Mouse (Mus musculus): ENCODE measurements around the gene Ly6g.
"Not testable (repeated sequence)": the region's sequence is repeated elsewhere in the genome, so short reads cannot be mapped to it uniquely, and the experiment has no call there.

Ly6g gene

DNA sequence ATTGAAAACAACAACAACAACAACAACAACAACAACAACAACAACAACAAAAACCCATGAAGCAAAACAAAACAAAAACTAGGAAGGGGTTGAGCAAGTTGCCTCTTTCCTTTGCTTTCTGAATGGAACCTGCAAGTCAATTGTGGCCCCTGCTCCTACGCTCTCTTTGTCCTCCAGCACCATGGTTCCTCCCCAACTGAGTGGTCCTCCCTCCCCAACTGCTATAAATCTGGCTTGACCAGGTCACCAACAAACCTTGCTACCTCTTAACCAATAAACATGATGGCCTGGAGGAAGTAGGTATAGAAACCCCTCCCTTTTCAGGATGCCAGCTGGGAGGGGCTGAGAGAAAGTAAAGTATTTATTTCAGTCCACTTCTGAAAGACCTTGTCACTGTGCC lies at the start of gene Ly6g:
TSS of gene Ly6g (plus strand) at position 301 of the 400 bp plus-strand sequence.
- DNase-seq (ENCODE audit: low read depth, low spot score): no peak

DNA sequence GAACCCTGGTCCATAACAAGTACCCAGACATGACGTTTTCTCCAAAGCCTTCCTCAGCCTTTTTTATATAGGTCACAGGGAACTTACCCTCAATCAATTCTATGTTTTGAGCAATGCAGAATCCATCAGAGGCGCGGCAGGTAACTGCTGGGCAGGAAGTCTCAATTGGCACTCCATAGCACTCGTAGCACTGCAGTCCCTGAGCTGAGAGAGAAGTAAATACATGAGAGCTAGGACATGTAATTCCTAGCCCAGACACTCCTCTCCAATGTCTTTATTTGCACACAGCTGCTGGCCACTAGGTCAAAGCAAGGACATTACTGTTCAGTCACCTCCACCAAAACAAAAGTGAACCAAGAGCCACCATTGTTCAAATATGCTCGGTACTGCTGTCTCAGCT lies 44.6 kb upstream of the Ly6g start:
- not testable (repeated sequence) for DNase-seq (ENCODE audit: low read depth, low spot score)

DNA sequence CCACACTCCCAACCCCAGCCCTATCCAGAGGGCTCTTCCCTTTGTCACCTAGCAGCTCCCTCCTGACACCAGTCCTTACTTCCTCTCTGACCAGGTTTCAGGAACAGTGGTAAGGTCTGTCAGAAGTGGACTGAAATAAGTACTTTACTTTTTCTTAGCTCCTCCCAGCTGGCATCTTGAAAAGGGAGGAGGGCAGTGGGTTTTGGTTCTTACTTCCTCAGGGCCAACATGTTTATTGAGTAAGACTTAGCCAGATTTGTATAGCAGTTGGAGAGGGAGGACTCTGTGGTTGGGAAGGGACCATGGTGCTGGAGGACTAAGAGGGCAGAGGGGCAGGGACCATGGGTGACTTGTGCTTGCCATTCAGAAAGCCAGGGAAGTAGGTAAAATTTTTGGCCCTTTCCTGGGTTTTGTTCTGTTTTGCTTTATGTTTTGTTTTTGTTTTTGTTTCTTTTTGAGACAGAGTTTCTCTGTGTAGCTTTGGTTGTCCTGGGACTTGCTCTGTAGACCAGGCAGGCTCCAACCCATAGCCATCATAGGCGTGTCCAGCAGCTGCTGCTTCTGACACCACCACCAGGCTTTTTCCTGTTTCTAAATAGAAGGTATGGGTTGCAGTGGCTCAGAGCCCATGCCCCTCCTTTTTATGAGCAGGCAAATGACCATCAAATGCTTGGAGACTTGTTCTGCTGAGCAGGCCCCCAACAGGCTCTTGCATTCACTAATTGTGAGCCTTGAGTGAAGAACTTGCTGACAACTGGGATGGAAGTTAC lies 43.0 kb upstream of the Ly6g start, which contains the start of gene Ly6c2:
TSS of gene Ly6c2 (minus strand) at position 110 of the 770 bp plus-strand sequence.
- not testable (repeated sequence) for DNase-seq (ENCODE audit: low read depth, low spot score)

DNA sequence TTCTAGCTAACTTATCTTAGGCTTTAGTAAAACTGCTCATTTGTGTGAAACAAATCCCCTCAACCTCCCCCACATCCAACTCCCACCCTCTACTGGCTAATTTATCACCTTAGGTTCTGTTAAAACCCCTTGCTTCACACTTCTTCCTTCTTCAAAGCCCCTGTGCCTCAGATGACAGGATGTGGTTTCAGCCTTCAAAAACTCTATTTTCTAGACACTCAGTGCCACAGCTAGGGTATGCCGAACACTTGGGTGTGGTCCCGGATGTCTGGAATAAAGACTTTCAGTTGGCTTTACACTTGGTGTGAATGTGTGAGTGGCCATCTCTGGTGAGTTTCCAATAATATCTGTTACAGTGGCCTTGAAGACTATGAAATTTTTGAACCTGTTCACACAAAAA lies 38.5 kb upstream of the Ly6g start:
- no peak for DNase-seq (ENCODE audit: low read depth, low spot score)

DNA sequence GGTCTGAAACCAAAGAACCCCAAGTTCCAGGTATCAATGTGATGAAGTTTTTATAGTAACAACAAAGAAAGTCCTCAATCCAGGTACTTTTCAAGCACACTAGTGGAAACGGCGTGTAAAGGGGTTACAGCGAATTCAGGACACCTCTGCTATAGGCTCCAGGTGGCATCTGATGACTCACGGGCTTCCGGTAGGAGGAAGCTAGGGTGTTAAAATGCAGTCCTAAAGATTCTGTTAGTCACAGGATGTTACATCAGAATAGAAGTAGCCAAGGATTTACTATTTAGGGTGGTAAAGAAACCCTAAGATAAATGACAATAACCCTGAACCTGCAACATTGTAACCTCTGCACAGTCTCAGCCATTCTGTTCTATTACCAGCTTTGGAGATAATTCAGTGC lies 37.6 kb upstream of the Ly6g start:
- not testable (repeated sequence) for DNase-seq (ENCODE audit: low read depth, low spot score)

DNA sequence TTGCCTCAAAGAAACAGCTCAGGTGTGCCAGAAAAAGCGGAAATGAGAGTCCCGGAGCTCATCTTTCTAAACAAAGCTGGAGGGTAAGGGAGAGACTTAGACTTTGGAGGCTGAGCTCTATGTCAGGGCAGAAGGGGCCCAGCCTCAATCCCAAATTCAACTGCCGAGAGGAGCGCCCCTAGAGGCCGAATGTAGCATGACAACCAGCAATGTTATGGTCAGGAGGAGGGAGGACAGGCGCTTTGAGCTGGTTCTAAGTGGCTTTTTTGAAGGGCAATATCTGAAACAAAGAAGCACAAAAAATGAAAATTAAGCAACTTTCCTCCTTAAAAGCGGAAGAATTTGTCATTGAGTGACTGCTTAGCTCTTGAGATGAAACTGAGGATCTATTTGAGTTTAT lies 36.3 kb upstream of the Ly6g start:
- peak; percentile 20 for DNase-seq (ENCODE audit: low read depth, low spot score)

DNA sequence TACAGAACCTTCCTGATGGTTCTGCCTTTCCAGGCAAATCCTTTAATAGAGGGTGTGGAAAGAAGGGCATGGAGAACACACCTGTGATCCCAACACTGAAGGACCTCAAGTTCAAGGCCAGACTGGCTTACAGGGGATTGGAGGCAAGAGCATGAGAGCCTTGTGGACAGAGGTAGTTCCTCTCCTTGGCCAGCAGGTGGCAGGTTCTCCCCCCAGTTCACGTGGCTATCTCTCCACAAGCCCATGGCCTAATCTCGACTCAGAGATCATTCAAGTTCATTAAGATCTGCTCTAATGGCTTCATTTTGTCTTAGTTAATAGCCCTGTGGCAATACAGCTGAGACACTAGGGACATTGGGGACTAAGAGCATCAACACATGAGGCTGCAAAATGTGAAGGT lies 35.0 kb upstream of the Ly6g start:
- DNase-seq (ENCODE audit: low read depth, low spot score): no peak

DNA sequence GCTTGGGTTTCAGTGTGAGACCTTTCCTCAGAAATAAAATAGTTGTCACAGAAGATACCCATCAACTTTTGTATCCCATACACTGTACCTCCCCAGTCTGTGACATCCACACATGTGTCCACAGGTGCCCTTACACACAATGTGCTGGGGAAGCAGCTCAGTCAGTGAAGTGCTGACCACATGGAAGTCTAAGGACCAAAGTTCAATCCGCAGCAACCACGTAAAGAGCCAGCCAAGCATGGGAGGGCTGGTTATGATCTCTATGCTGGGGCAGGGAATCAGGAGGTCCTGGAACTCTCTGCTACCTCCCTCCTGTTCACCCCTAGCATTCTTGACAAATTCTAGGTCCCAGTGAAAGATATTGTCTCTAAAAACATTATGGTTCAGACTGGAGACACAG lies 22.7 kb upstream of the Ly6g start:
- DNase-seq (ENCODE audit: low read depth, low spot score): not testable (repeated sequence)

DNA sequence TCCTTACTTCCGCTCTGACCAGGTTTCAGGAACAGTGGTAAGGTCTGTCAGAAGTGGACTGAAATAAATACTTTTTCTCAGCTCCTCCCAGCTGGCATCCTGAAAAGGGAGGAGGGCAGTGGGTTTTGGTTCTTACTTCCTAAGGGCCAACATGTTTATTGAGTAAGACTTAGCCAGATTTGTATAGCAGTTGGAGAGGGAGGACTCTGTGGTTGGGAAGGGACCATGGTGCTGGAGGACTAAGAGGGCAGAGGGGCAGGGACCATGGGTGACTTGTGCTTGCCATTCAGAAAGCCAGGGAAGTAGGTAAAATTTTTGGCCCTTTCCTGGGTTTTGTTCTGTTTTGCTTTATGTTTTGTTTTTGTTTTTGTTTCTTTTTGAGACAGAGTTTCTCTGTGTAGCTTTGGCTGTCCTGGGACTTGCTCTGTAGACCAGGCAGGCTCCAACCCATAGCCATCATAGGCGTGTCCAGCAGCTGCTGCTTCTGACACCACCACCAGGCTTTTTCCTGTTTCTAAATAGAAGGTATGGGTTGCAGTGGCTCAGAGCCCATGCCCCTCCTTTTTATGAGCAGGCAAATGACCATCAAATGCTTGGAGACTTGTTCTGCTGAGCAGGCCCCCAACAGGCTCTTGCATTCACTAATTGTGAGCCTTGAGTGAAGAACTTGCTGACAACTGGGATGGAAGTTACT lies 19.8 kb upstream of the Ly6g start:
- not testable (repeated sequence) for DNase-seq (ENCODE audit: low read depth, low spot score)

DNA sequence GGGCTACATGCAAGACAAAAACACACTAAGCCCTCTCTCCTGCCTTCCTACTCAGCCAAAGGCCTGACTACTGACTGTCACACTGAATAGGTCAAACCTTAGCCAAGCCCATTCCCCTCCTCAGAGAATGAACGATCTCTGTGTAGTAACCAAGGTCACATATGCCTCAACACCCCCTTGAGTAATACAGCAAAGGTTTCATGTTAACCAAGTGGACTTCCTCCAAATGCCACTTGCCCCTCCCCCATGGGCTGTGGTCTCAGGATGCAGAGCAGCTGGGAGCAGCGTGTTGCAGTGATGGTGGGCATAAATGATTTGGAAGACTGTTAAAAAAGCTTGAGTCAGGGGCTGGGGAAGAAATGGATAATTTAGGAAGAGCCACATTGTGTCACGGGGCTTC lies 17.3 kb upstream of the Ly6g start:
- not testable (repeated sequence) for DNase-seq (ENCODE audit: low read depth, low spot score)

DNA sequence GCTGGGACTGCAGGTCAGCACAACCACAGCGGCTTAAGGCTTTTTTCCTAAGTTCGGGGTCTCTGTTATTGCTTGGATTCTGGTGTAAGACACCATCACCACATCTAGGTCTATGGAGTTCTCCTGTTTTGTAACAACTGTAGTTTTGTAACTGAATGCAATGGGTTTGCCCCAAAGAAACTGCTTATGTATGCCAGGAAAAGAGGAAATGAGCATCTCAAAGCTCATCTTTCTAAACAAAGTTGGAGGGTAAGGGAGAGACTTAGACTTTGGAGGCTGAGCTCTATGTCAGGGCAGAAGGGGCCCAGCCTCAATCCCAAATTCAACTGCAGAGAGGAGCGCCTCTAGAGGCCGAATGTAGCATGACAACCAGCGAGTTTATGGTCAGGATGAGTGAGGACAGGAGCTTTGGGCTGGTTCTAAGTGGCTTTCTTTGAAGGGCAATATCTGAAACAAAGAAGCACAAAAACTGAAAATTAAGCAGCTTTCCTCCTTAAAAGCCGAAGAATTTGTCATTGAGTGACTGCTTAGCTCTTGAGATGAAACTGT lies 13.2 kb upstream of the Ly6g start:
- peak; percentile 18 for DNase-seq (ENCODE audit: low read depth, low spot score)

DNA sequence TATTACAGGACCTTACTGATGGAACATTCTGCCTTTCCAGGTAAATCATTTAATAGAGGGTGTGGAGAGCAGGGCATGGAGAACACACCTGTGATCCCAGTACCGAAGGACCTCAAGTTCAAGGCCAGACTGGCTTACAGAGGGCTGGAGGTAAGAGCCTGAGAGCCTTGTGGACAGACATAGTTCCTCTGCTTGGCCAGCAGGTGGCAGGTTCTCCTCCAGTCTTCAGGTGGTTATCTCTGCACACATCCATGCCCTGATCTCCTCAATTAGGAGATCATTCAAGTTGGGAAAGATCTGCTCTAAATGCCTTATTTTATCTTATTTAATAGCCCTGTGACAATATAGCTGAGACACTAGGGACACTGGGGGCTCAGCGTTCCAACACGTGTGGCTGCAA lies 11.3 kb upstream of the Ly6g start:
- DNase-seq (ENCODE audit: low read depth, low spot score): no peak

DNA sequence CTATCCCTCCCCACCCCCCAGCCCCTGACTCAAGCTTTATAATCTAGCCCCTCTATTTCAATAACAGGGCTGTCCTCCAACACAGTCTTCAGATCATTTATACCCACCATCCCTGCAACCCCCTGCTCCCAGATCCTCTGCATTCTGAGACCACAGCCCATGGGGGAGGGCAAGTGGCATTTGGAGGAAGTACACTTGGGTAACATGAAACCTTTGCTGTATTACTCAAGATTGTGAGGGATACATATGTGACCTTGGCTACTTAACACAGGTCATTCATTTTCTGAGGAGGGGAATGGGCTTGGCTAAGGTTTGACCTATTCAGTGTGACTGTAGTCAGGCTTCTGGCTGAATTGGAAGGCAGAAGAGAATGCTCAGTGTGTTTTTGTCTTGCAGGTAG lies 2.0 kb upstream of the Ly6g start:
- no peak for DNase-seq (ENCODE audit: low read depth, low spot score)

DNA sequence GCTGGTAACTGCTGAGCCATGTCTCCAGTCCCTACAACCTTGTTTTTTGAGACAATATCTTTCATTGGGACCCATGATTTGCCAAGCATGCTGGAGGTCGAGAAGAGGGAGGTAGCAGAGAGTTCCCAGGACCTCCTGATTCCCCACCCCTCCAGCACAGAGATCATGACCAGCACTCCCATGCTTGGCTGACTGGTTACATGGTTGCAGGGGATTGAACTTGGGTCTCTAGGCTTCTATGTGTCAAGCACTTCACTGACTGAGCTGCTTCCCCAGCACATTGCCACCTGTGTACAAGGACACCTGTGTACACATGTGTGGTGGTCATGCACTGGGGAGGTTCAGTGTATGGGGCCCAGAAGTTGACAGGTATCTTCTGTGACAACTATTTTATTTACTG lies 2.6 kb downstream of the Ly6g start:
- DNase-seq (ENCODE audit: low read depth, low spot score): no peak

DNA sequence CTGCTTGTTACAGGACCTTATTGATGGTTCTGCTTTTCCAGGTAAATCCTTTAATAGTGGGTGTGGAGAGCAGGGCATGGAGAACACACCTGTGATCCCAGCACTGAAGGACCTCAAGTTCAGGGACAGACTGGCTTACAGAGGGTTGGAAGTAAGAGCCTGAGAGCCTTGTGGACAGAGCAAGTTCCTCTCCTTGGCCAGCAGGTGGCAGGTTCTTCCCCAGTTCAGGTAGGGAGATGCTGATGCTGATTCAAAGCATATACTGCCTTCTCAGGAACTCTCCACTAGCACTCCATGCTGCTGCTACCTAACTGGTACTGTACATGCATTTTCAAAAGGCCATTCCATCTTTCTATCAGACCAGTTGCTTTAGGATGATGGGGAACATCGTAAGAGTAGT lies 20.5 kb downstream of the Ly6g start:
- DNase-seq (ENCODE audit: low read depth, low spot score): no peak

DNA sequence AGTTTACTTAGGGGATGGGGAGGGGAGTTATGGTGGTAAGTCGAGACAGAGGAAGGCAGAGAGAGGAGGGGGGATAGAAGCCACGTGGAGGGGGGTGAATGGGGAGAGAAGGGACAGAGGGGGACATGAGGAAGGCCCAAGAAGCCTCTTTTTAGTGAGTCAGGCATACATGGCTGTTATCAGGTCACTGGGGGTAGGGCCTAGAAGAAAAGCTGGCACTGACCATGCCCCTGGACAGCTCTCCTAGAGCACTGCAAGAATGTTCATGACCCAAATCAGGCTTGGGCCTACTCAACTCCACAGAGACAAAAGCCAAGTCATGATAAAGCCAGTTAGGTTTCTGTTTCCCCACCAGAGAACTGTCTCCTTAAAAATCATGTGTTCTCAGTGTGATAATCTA lies 31.3 kb downstream of the Ly6g start:
- DNase-seq (ENCODE audit: low read depth, low spot score): no peak

DNA sequence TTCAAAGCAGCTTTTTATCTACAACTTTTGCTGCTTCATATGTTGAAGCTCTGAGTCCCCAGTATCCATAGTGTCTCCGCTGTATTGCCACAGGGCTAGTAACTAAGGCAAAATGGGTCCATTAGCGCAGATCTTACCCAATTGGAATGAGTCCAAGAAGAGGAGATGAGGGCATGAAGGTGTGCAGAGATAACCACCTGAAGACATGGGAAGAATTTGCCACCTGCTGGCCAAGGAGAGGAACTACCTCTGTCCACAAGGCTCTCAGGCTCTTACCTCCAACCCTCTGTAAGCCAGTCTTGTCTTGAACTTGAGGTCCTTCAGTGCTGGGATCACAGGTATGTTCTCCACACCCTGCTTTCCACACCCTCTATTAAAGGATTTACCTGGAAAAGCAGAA lies 34.1 kb downstream of the Ly6g start:
- DNase-seq (ENCODE audit: low read depth, low spot score): no peak

DNA sequence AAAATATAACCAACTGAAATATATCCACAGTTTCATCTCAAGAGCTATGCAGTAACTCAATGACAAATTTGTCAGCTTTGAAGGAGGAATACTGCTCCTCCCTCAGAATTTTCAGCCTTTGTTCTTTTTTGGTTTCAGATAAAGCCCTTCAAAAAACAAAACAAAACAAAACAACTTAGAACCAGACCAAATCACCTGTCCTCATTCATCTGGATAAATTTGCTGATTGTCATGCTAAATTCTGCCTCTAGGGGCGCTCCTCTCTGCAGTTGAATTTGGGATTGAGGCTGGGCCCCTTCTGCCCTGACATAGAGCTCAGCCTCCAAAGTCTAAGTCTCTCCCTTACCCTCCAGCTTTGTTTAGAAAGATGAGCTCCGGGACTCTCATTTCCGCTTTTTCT lies 35.5 kb downstream of the Ly6g start:
- DNase-seq (ENCODE audit: low read depth, low spot score): not testable (repeated sequence)

All from WW6 (cell line).